Mouse (Mus musculus) lung, adult 10 weeks (tissue): ENCODE results near the gene Abcb1b. TPM values are rescaled to one million over a fixed set of nuclear protein-coding genes. Genes with fewer than 3 reads are reported as not detected.

ENCODE experiments used
- polyA plus RNA-seq: library from polyadenylated mRNA; stranded (reverse); fragments of 350-450 nt; fragmentation: Illumina TruSeq; extraction: RNeasy Lipid Tissue Mini Kit (QIAGEN cat#74804); gene quantifications from one replicate; pipeline ENCODE4 v1.2.3, GENCODE M21; 2014; ENCODE audit warnings: low read depth, low replicate concordance; ENCODE audit not compliant: insufficient read depth

Abcb1b gene
- polyA plus RNA-seq = 1.8 TPM

DNA sequence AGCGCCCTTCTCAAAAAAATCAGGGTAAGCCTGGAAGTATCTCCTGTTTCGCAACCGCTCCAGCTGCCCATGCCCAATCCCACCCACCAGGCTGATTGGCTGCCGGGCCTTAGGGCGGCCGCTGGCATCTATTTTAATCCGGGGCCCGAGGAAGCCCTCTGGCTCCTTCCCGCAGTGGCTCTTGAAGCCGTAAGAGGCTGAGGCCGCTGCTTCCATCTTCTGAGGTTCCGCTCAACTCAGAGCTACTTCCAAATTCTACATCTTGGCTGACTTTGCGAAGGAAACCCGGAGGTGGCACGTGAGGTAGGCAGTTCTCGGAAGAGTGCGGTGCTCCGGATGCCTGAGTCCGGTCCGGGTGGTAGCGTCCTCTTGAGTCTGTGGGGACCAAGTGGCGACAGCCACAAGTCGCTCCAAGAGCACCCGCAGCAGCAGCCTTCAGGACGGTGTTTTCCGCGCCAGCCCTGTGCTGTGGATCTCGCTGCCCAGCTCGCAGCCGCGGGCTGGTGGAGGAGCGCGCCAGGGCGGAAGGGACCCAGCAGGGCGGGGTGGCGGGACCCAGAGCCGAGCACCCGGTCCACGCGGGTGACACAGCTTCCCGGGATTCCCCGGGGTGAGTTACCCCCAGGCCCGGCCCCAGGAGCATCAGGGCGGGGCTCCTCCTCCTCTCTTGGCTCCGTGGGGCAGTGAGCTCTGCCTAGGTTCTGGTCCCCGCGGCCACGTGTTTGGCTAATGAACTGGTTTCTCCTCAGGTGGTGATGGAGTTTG, at the start of gene Abcb1b:
Abcb1b (plus strand) TSS at position 161 of the 765 bp plus-strand sequence.

DNA sequence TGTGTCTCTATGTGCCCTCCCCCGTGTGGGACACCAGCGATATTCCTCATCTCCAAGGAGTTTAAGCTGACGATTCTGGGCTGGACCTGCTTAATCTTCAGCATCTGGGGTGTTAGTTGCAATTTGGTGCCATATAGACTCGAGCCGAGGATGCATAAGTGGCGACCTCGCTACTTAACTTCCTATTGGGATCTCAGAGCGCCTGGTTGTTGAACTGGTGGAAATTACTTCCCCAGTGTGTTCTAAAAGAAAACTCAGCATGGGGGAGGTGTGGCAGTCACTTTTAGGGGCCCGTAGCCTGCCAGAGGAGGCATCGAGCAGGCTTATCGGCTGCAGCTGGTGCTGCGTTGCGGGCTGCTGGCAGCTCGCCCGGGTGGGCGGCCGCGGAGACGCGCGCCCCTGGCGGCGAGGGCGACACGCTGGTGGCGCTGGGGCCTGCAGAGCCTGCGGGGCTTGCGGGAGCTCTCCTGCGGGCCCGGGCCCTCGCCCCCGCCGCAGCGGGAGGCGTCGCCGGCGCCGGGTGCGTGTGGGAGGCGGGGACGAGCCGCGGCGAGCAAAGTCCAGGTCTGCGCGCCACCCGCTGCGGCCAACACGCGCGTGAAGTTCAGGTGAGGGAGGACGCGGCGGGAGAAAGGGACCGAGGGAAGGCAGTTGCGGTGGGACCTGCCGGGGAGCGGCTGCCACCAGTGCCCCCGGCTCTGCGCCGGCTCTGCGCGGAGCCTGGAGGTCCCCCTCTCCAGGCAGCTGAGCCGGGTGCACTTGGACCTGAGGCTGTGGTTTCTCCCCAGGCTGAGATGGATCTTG, 95.6 kb downstream of the Abcb1b start, which contains the start of gene Abcb4:
Abcb4 (plus strand) TSS at position 418 of the 804 bp plus-strand sequence.

Other genes with a start within 250 kb of the Abcb1b start
- 0.39 TPM for gene Rundc3b, start 175.2 kb upstream of the Abcb1b start, polyA plus RNA-seq
- 12.6 TPM for gene Abcb1a, start 138.1 kb upstream of the Abcb1b start, polyA plus RNA-seq
- 0.20 TPM for gene Abcb4, start 95.6 kb downstream of the Abcb1b start, polyA plus RNA-seq
- gene Crot, start 199.2 kb downstream of the Abcb1b start, polyA plus RNA-seq = 16.1 TPM